Mouse (Mus musculus): ENCODE results near the gene Lrrc47. TPM values are rescaled to one million over a fixed set of nuclear protein-coding genes. Genes with fewer than 3 reads are reported as not detected.

Lrrc47 gene
- polyA plus RNA-seq, 1 experiment from 2014 or later: 23.5 TPM

DNA sequence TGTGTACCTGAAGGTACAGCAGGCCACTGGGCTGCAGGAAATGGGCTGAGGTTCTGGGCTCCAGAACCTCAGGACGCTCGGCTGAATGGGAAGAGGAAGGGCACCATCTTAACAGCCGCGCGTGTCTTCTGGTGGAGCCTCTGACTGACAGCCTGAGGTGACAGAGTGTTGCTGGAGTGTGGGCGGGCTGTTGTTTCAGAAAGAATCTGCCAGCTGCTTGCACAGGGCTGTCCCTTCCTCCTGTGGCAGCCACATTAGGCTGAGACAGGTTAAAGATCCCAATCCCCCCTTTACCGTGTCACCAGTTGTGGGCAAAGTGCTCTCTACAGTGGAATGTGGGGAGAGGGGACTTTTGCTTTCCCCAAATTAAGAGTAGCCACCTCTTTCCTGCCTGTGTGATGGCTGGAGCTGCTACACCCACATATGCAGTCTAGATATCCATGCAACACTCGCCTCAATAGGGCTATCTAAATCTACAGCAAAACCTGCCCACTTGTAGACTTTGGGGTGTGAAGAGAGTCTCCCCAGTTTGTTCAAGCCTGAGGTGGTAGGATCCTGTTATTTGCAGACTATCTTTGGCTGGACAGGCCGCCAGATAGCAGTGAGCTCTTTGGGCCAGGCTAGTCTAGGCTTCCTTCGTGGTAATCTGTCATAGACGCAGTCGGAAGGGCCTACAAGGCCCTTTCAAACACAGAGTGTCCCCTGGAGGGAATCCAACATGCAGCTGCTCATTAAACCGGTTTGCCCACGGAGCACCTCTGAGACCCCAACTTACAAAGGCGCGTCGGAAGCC is 13.4 kb downstream of the Lrrc47 start:
- ATAC-seq (ENCODE audit: insufficient read depth, low FRiP score, low read depth): no peak
- H3K4me2 ChIP-seq: peak overlapping the region; percentile 77
- no peaks in the 10 kb centered on the region for H3K27me3 ChIP-seq (replicated peaks)
- H3K27ac ChIP-seq: peak overlapping the region; percentile 75
- peaks cover 10% of the 10 kb centered on the region; the same call in 1 of the 2 replicates for H3K36me3 ChIP-seq
- H3K4me1 ChIP-seq: peaks cover 37% of the 10 kb centered on the region
- 33% methylated on average over 17 of the region's 17 CpGs for whole genome bisulfite sequencing
- peak overlapping the region; percentile 49 for H3K4me3 ChIP-seq (replicated peaks)
- H3K9me3 ChIP-seq: no peaks in the 10 kb centered on the region
- peak overlapping the region; percentile 23 for H3K9ac ChIP-seq

GRCm38 (mm10) chr4:154025641-154026440 is 14.3 kb downstream of the Lrrc47 start, which contains the start of gene Smim1:
Gene Smim1 (minus strand): TSS chr4:154026230.
- Histone ChIP-seq H3K27me3 (replicated peaks) (no peaks in the 10 kb centered on the region), H3K9ac (peak within 1 kb of the TSS; percentile 23), H3K4me1 (peaks cover 37% of the 10 kb centered on the region), H3K4me2 (peak within 1 kb of the TSS; percentile 77), H3K4me3 (replicated peaks) (peak within 1 kb of the TSS; percentile 49), H3K9me3 (no peaks in the 10 kb centered on the region), H3K27ac (peak within 1 kb of the TSS; percentile 75), H3K36me3 (peaks cover 6% of the 10 kb centered on the region; the same call in 1 of the 2 replicates)
- peak; percentile 80 for ATAC-seq (ENCODE audit: insufficient read depth, low FRiP score, low read depth)
- 1% methylated on average over 33 of the region's 33 CpGs for WGBS

DNA sequence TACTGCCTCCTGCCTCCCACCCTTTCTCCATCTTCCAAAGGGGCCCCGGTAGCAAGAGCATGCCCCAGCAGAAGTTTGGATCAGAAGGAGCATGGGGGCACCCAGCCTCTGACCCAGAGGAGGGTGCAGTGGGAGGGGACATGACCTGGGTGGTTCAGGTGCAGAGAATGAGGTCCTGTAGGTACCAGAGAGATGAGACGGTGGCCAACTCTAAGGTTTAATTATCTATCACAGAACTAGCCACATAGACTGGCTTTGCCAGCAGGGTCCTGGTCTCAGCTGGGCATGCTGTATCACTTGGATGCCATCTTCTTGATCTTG is 14.9 kb downstream of the Lrrc47 start:
- peak overlapping the region; percentile 23; the same call in 1 of the 2 replicates for H3K9ac ChIP-seq
- 22% methylated on average over 2 of the region's 2 CpGs for WGBS
- no peaks in the 10 kb centered on the region for H3K9me3 ChIP-seq
- H3K4me2 ChIP-seq: peak overlapping the region; percentile 77
- H3K27ac ChIP-seq: no peak overlapping the region
- peaks cover 37% of the 10 kb centered on the region for H3K4me1 ChIP-seq
- H3K4me3 ChIP-seq (replicated peaks): peak overlapping the region; percentile 49
- H3K27me3 ChIP-seq (replicated peaks): no peaks in the 10 kb centered on the region
- no peak for ATAC-seq (ENCODE audit: insufficient read depth, low FRiP score, low read depth)
- peaks cover 3% of the 10 kb centered on the region; the same call in 1 of the 2 replicates for H3K36me3 ChIP-seq

GRCm38 (mm10) chr4:154028066-154028465 is 16.5 kb downstream of the Lrrc47 start:
- Histone ChIP-seq H3K4me1 (peaks cover 31% of the 10 kb centered on the region), H3K27ac (no peak overlapping the region), H3K4me2 (no peak overlapping the region), H3K9me3 (no peaks in the 10 kb centered on the region), H3K9ac (no peak overlapping the region), H3K4me3 (replicated peaks) (no peak overlapping the region), H3K36me3 (no peaks in the 10 kb centered on the region), H3K27me3 (replicated peaks) (no peaks in the 10 kb centered on the region)
- no peak for ATAC-seq (ENCODE audit: insufficient read depth, low FRiP score, low read depth)
- 78% methylated on average over 7 of the region's 7 CpGs for WGBS

DNA sequence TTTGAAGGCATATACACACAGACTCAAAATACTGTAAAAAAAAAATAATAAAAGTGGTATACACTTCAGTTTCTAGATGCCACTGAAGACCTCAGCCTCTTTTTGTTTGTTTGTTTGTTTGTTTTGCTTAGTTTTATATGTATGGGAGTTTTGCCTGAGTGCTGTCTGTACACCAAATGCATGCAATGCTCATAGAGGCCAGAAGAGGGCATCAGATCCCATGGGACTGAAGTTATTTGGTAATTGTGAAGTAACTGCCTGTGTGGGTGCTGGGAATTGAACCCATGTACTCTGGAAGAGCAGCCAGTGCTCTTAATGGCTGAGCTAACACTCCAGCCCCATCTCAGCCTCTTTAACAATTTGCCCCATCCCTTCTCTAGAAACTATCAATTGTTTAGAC is 17.1 kb downstream of the Lrrc47 start:
- no peaks in the 10 kb centered on the region for H3K9me3 ChIP-seq
- no peak overlapping the region for H3K27ac ChIP-seq
- H3K9ac ChIP-seq: no peak overlapping the region
- no peak for ATAC-seq (ENCODE audit: insufficient read depth, low FRiP score, low read depth)
- no peak overlapping the region for H3K4me2 ChIP-seq
- H3K27me3 ChIP-seq (replicated peaks): no peaks in the 10 kb centered on the region
- no peaks in the 10 kb centered on the region for H3K36me3 ChIP-seq
- no peak overlapping the region for H3K4me3 ChIP-seq (replicated peaks)
- H3K4me1 ChIP-seq: peaks cover 26% of the 10 kb centered on the region

DNA sequence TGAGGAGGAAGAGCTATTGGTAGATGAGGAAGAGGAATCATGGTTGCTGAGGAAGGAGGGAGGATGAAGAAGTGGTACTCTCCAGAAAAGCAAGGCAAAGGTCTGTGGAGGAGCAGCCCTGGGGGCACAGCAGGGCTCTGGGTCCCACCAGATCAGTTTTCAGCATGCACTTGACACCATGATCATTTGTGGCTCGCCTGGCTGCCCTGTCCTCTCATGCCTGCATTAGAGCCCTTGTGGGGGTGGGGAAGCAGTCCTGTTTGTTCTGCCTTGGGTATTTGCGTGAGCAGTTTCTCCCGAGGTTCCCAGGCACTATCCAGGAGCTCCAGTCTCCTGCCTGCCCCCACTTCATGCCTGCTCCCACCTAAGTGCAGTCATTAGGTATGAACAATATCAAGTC is 25.6 kb downstream of the Lrrc47 start:
- Histone ChIP-seq H3K4me1 (no peaks in the 10 kb centered on the region), H3K9ac (no peak overlapping the region), H3K36me3 (no peaks in the 10 kb centered on the region), H3K27me3 (replicated peaks) (no peaks in the 10 kb centered on the region; the same call in 1 of the 2 replicates), H3K4me3 (replicated peaks) (no peak overlapping the region), H3K4me2 (no peak overlapping the region), H3K9me3 (no peaks in the 10 kb centered on the region), H3K27ac (no peak overlapping the region)
- 47% methylated on average over 3 of the region's 3 CpGs for WGBS
- ATAC-seq (ENCODE audit: insufficient read depth, low FRiP score, low read depth): no peak

- Histone ChIP-seq H3K4me1 (no peaks in the 10 kb centered on the region), H3K36me3 (no peaks in the 10 kb centered on the region), H3K9ac (no peak within 1 kb of the TSS), H3K9me3 (no peaks in the 10 kb centered on the region), H3K27ac (no peak within 1 kb of the TSS), H3K4me2 (no peak within 1 kb of the TSS), H3K27me3 (replicated peaks) (no peaks in the 10 kb centered on the region), H3K4me3 (replicated peaks) (no peak within 1 kb of the TSS)
- ATAC-seq (ENCODE audit: insufficient read depth, low FRiP score, low read depth): no peak
- 84% methylated on average over 9 of the region's 9 CpGs for WGBS
Measured at GRCm38 (mm10) chr4:154042577-154042976, 31.0 kb downstream of the Lrrc47 start, which contains the start of gene Ccdc27. Gene Ccdc27 (minus strand): TSS chr4:154042677.

DNA sequence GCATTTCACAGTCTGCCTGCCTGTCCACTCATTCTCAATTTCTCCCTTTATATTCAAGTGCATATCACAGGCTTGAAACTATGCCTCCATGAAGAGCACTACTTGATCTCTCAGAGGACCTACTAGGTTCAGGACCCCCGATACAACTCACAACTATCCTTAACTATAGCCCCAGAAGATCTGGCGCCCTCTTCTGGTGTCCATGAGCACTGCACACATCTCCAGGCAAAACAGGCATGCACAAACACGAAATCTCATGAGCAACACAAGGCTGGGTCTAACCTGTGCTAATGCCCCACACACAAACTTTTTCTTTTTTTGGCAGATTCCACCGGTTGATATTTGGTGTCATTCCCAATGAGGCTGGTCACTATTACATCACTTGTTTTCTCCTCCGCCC is 34.3 kb downstream of the Lrrc47 start:
- H3K4me1 ChIP-seq: no peaks in the 10 kb centered on the region
- no peaks in the 10 kb centered on the region for H3K27me3 ChIP-seq (replicated peaks)
- 68% methylated on average over 5 of the region's 5 CpGs for WGBS
- H3K36me3 ChIP-seq: no peaks in the 10 kb centered on the region
- no peak overlapping the region for H3K9ac ChIP-seq
- no peak for ATAC-seq (ENCODE audit: insufficient read depth, low FRiP score, low read depth)
- H3K27ac ChIP-seq: no peak overlapping the region
- H3K4me3 ChIP-seq (replicated peaks): no peak overlapping the region
- H3K4me2 ChIP-seq: no peak overlapping the region
- H3K9me3 ChIP-seq: no peaks in the 10 kb centered on the region

GRCm38 (mm10) chr4:154051401-154051800 is 39.9 kb downstream of the Lrrc47 start:
- 89% methylated on average over 3 of the region's 3 CpGs for WGBS
- H3K4me1 ChIP-seq: no peaks in the 10 kb centered on the region
- H3K27me3 ChIP-seq (replicated peaks): no peaks in the 10 kb centered on the region
- no peak overlapping the region for H3K4me2 ChIP-seq
- H3K9ac ChIP-seq: no peak overlapping the region
- no peaks in the 10 kb centered on the region for H3K36me3 ChIP-seq
- no peak overlapping the region for H3K4me3 ChIP-seq (replicated peaks)
- no peak for ATAC-seq (ENCODE audit: insufficient read depth, low FRiP score, low read depth)
- H3K9me3 ChIP-seq: no peaks in the 10 kb centered on the region
- H3K27ac ChIP-seq: no peak overlapping the region

- no peak for ATAC-seq (ENCODE audit: insufficient read depth, low FRiP score, low read depth)
- H3K9ac ChIP-seq: no peak overlapping the region
- H3K4me2 ChIP-seq: no peak overlapping the region
- no peaks in the 10 kb centered on the region for H3K27me3 ChIP-seq (replicated peaks)
- no peaks in the 10 kb centered on the region for H3K4me1 ChIP-seq
- no peak overlapping the region for H3K27ac ChIP-seq
- WGBS: 57% methylated on average over 4 of the region's 4 CpGs
- no peaks in the 10 kb centered on the region for H3K9me3 ChIP-seq
- H3K4me3 ChIP-seq (replicated peaks): no peak overlapping the region
- H3K36me3 ChIP-seq: no peaks in the 10 kb centered on the region
Measured at GRCm38 (mm10) chr4:154053065-154053464, 41.5 kb downstream of the Lrrc47 start.

DNA sequence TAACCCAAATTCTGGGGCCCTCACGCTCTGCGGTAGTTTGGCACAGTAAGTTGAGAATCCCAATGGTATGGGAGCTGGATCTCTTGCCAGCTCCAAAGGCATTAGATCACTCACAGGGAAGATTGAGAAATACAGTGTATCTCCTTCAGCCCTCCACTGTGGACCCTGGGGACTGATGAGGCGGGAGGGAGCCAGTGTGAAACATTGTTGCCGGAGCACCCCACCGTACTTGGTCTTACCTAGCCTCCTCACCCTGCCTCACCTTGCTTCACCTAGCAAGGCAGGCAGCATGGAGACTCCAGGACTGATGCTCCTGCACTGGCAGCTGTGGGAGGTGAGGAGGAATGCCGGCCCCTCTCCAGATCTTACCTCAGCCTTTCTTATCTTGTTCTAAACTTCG is 44.0 kb downstream of the Lrrc47 start:
- Histone ChIP-seq H3K36me3 (no peaks in the 10 kb centered on the region), H3K27ac (no peak overlapping the region), H3K4me3 (replicated peaks) (no peak overlapping the region), H3K9ac (no peak overlapping the region), H3K27me3 (replicated peaks) (no peaks in the 10 kb centered on the region), H3K9me3 (no peaks in the 10 kb centered on the region), H3K4me2 (no peak overlapping the region), H3K4me1 (no peaks in the 10 kb centered on the region)
- no peak; the same call in 1 of the 2 replicates for ATAC-seq (ENCODE audit: insufficient read depth, low FRiP score, low read depth)
- 81% methylated on average over 7 of the region's 7 CpGs for WGBS

DNA sequence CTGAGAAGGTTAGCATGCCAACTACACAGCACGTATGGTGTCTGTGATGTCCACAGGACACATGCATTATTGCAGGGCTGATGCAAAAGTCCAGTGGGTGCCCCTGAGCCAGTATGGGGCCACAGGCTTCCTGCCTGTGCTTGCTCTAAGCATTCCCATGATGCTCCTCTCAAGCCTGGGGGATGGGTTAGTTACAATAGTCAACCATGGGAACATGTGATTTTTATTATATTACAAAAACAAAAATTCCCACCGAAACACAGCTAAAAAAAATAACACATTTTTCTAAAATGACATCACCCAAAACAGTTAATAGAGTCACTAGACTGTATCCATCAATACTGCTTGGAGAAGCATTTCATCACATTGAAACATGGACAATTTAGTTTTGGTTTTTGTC is 44.5 kb downstream of the Lrrc47 start:
- Histone ChIP-seq H3K4me1 (no peaks in the 10 kb centered on the region), H3K9me3 (no peaks in the 10 kb centered on the region), H3K4me3 (replicated peaks) (no peak overlapping the region), H3K27ac (no peak overlapping the region), H3K4me2 (no peak overlapping the region), H3K27me3 (replicated peaks) (no peaks in the 10 kb centered on the region), H3K9ac (no peak overlapping the region), H3K36me3 (no peaks in the 10 kb centered on the region)
- ATAC-seq (ENCODE audit: insufficient read depth, low FRiP score, low read depth): no peak
- 61% methylated on average over 2 of the region's 2 CpGs for WGBS
